Mouse (Mus musculus): Measurements from ENCODE around the gene Sv2c.

The Sv2c gene

GRCm38 (mm10) chr13:95944621-95945020, 187.8 kb downstream of the Sv2c start:
- no peak for DNase-seq (ENCODE audit: low read depth, low spot score)

GRCm38 (mm10) chr13:95943919-95944318, 188.5 kb downstream of the Sv2c start:
- no peak for DNase-seq (ENCODE audit: low read depth, low spot score)

- DNase-seq (ENCODE audit: low read depth, low spot score), result no peak
Observed at GRCm38 (mm10) chr13:95942587-95942986, 189.8 kb downstream of the Sv2c start.

GRCm38 (mm10) chr13:95941861-95942260, 190.5 kb downstream of the Sv2c start:
- DNase-seq (ENCODE audit: low read depth, low spot score), result no peak

GRCm38 (mm10) chr13:95940811-95941210, 191.6 kb downstream of the Sv2c start:
- DNase-seq (ENCODE audit: low read depth, low spot score), result no peak

- no peak for DNase-seq (ENCODE audit: low read depth, low spot score)
Observed at GRCm38 (mm10) chr13:95924201-95924621, 208.2 kb downstream of the Sv2c start.

- peak; percentile 51 for DNase-seq (ENCODE audit: low read depth, low spot score)
Observed at GRCm38 (mm10) chr13:95922626-95923025, 209.8 kb downstream of the Sv2c start.

- no peak for DNase-seq (ENCODE audit: low read depth, low spot score)
Observed at GRCm38 (mm10) chr13:95918624-95919284, 213.6 kb downstream of the Sv2c start.

- DNase-seq (ENCODE audit: low read depth, low spot score), result no peak
Observed at GRCm38 (mm10) chr13:95913046-95913406, 219.4 kb downstream of the Sv2c start.

GRCm38 (mm10) chr13:95912157-95913045, 220.0 kb downstream of the Sv2c start:
- DNase-seq (ENCODE audit: low read depth, low spot score), result no peak

GRCm38 (mm10) chr13:95910270-95910669, 222.1 kb downstream of the Sv2c start:
- no peak for DNase-seq (ENCODE audit: low read depth, low spot score)

- no peak for DNase-seq (ENCODE audit: low read depth, low spot score)
Observed at GRCm38 (mm10) chr13:95909244-95909643, 223.1 kb downstream of the Sv2c start.
